Mouse (Mus musculus): ENCODE results near the gene Hist1h4c.

DNA sequence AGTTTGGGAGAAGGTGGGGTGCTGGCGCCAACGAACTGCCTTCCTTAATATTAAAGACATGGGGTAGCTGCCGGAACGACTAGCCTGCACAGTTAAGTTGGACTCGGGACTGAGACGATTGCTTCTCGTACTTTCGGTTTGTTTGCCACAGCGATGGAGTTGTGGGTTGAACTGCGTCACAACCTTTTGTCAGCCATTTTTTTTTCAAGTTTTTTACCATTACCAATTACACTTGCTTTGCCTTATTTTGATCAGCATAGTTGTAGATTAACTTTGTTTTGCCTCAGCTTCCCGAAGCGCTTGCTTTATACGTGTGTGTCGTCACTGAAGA lies 41.6 kb upstream of the Hist1h4c start:
- no peak; a peak in 2 of 4 replicates for TF ChIP-seq POLR2A (IDR thresholded peaks at IDR 0.05; ENCODE audit: control insufficient read depth in 1 of 2, insufficient read depth in 1 of 2, low read depth in 1 of 2, low read length in 2 of 2, poor library complexity in 1 of 2)
- TF ChIP-seq RAD21 (IDR thresholded peaks at IDR 0.05; ENCODE audit: low read depth, low read length): no peak
- no peak for TF ChIP-seq MAX (IDR thresholded peaks at IDR 0.05; ENCODE audit: low read length)
- TF ChIP-seq CHD2 (IDR thresholded peaks at IDR 0.05; ENCODE audit: low read length): no peak
- no peak for TF ChIP-seq MAFK (IDR thresholded peaks at IDR 0.05; ENCODE audit: borderline replicate concordance, low read depth, low read length)
- no peak for TF ChIP-seq CTCF (IDR thresholded peaks at IDR 0.05 in 2 of 3, conservative IDR thresholded peaks at IDR 0.05 in 1 of 3; ENCODE audit: control insufficient read depth in 1 of 3, insufficient read depth in 1 of 3, low read depth in 2 of 3, low read length in 3 of 3, poor library complexity in 1 of 3, severe bottlenecking in 1 of 3)
- TF ChIP-seq SIN3A (IDR thresholded peaks at IDR 0.05; ENCODE audit: low read length): no peak
- no peak for TF ChIP-seq HCFC1 (IDR thresholded peaks at IDR 0.05; ENCODE audit: low read depth, low read length)
- no peak for TF ChIP-seq ZNF384 (IDR thresholded peaks at IDR 0.05; ENCODE audit: low read depth, low read length)

Data from MEL (cell line).